Mouse (Mus musculus): Measurements from ENCODE around the gene Slit1.

Gene Slit1

GRCm38 (mm10) chr19:41743396-41743795 is at the start of gene Slit1:
Gene Slit1, minus strand, starts transcription at chr19:41743665.
- DNase-seq = no peak

- no peak for DNase-seq
Observed at GRCm38 (mm10) chr19:41792934-41793486, 49.5 kb upstream of the Slit1 start.

GRCm38 (mm10) chr19:41791384-41791783 is 47.9 kb upstream of the Slit1 start:
- no peak for DNase-seq

GRCm38 (mm10) chr19:41789110-41789961 is 45.9 kb upstream of the Slit1 start:
- DNase-seq = no peak

- no peak for DNase-seq
Observed at GRCm38 (mm10) chr19:41786896-41787295, 43.4 kb upstream of the Slit1 start.

GRCm38 (mm10) chr19:41777514-41777913 is 34.0 kb upstream of the Slit1 start:
- no peak for DNase-seq

GRCm38 (mm10) chr19:41768711-41769110 is 25.2 kb upstream of the Slit1 start:
- DNase-seq = no peak

- no peak for DNase-seq
Observed at GRCm38 (mm10) chr19:41766628-41767027, 23.2 kb upstream of the Slit1 start.

GRCm38 (mm10) chr19:41763870-41764660 is 20.6 kb upstream of the Slit1 start:
- DNase-seq = peak; percentile 64 to 91

GRCm38 (mm10) chr19:41761529-41761928 is 18.1 kb upstream of the Slit1 start:
- DNase-seq = peak; percentile 6 to 41

- no peak for DNase-seq
Observed at GRCm38 (mm10) chr19:41759765-41760164, 16.3 kb upstream of the Slit1 start.

GRCm38 (mm10) chr19:41759270-41759669 is 15.8 kb upstream of the Slit1 start:
- DNase-seq = no peak

GRCm38 (mm10) chr19:41754760-41755159 is 11.3 kb upstream of the Slit1 start:
- DNase-seq = no peak

- no peak for DNase-seq
Observed at GRCm38 (mm10) chr19:41751906-41752305, 8.4 kb upstream of the Slit1 start.

- DNase-seq = no peak
Observed at GRCm38 (mm10) chr19:41747436-41747835, 4.0 kb upstream of the Slit1 start.

GRCm38 (mm10) chr19:41745941-41746557 is 2.6 kb upstream of the Slit1 start:
- DNase-seq = peak; percentile 27 to 57

GRCm38 (mm10) chr19:41738896-41739295 is 4.6 kb downstream of the Slit1 start:
- DNase-seq = no peak

GRCm38 (mm10) chr19:41738429-41738805 is 5.0 kb downstream of the Slit1 start:
- no peak for DNase-seq

GRCm38 (mm10) chr19:41737657-41738428 is 5.6 kb downstream of the Slit1 start:
- DNase-seq = peak in 1 of 2 experiments; percentile 6

- DNase-seq = no peak
Observed at GRCm38 (mm10) chr19:41734685-41735084, 8.8 kb downstream of the Slit1 start.

- DNase-seq = no peak
Observed at GRCm38 (mm10) chr19:41725491-41725890, 18.0 kb downstream of the Slit1 start.

GRCm38 (mm10) chr19:41724831-41725470 is 18.5 kb downstream of the Slit1 start:
- DNase-seq = no peak

Measured in kidney, adult 8-10 months (tissue).